Mouse (Mus musculus) lung, adult 2 months (tissue): Measurements from ENCODE around the gene Abhd2.

Experiments
- CTCF ChIP-seq: fragments of 200-500 bp; IDR thresholded peaks from 2 replicates; pipeline ENCODE4 v1.5.1; 2011; ENCODE audit warnings: mild to moderate bottlenecking, low read length, control low read depth; ENCODE audit not compliant: insufficient read depth
- POLR2A ChIP-seq: fragments of 200-500 bp; IDR thresholded peaks from 2 replicates; pipeline ENCODE4 v1.6.1; 2011; ENCODE audit warnings: low read depth, mild to moderate bottlenecking, control low read depth, low read length, borderline replicate concordance; ENCODE audit errors: extremely low read depth

DNA sequence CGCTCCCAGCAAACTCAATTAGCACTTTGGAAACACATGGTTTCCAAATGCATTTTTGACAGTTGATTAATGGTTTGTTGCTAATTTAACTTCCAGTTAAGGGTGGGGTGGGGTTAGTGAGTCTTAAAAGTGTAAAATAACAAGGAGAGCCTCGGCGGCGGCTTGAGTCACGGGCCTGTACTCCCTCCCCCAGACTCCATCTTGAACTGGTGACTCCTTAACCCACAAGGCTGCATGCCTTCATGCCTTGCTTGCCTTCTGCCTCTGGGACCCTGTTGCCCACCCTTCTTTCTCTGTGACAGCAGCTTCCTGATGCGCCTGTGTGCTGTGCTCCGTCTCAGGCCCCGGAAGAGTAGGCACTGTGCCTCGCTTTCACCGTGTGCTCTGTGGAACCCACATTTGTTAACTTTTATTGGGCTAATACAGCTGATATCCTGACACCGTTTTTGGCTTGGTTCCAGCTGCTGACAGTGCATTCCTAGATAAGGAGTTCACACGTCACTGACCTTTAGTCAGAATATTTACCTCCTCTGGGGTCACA is 40.6 kb downstream of the Abhd2 start:
- no peak for TF ChIP-seq CTCF
- no peak for TF ChIP-seq POLR2A
